Mouse (Mus musculus) MEL (cell line): ENCODE measurements around the gene Ralgds. TPM values are rescaled to one million over a fixed set of nuclear protein-coding genes. Genes with fewer than 3 reads are reported as not detected.
A peak's percentile ranks its signal among the peaks of the same experiment; 100 is the strongest.

Experiments
- DNase-seq: peaks from one replicate; pipeline ENCODE4 v3.0.0; 2011; ENCODE audit warnings: low read depth, low spot score
- H3K27ac ChIP-seq: 2 replicates; pipeline ENCODE4 v1.5.1; 2012; ENCODE audit warnings: low read depth, mild to moderate bottlenecking, control low read depth, low read length, moderate library complexity; ENCODE audit not compliant: control insufficient read depth
- H3K27me3 ChIP-seq, 2 experiments: fragments of 150-350 bp in 1 of 2; sonication (generic) in 1 of 2; 2 replicates each; pipeline ENCODE4 v1.6.1; 2012; ENCODE audit warnings: low read length in 2 of 2, mild to moderate bottlenecking in 2 of 2, improper control_type of control experiment in 1 of 2, moderate library complexity in 1 of 2; ENCODE audit not compliant: insufficient read depth in 2 of 2, control insufficient read depth in 1 of 2
- H3K36me3 ChIP-seq, 2 experiments: 2 replicates each; pipeline ENCODE4 v1.6.1; 2012 to 2014; ENCODE audit warnings: low read length in 2 of 2, improper control_type of control experiment in 1 of 2, inconsistent platforms in 1 of 2, mild to moderate bottlenecking in 1 of 2; ENCODE audit not compliant: insufficient read depth in 2 of 2, control insufficient read depth in 1 of 2
- H3K4me1 ChIP-seq, 2 experiments: fragments of 150-350 bp in 1 of 2; sonication (generic) in 1 of 2; 2 replicates each; pipeline ENCODE4 v1.6.1; 2012; ENCODE audit warnings: low read length in 2 of 2, improper control_type of control experiment in 1 of 2, mild to moderate bottlenecking in 1 of 2; ENCODE audit not compliant: insufficient read depth in 2 of 2, control insufficient read depth in 1 of 2
- H3K4me3 ChIP-seq, 2 experiments: fragments of 150-350 bp in 1 of 2; sonication (generic) in 1 of 2; 2 replicates each; pipeline ENCODE4 v1.5.1; 2012; ENCODE audit warnings: low read depth in 2 of 2, low read length in 2 of 2, mild to moderate bottlenecking in 2 of 2, moderate library complexity in 2 of 2, control low read depth in 1 of 2, improper control_type of control experiment in 1 of 2; ENCODE audit not compliant: control insufficient read depth in 1 of 2, insufficient read depth in 1 of 2
- H3K79me2 ChIP-seq: 2 replicates; pipeline ENCODE4 v1.6.1; 2012; ENCODE audit warnings: mild to moderate bottlenecking, low read length, moderate library complexity; ENCODE audit not compliant: control insufficient read depth, poor library complexity, insufficient read depth
- H3K9ac ChIP-seq: 2 replicates; pipeline ENCODE4 v1.6.1; 2012; ENCODE audit warnings: low read depth, mild to moderate bottlenecking, control low read depth, low read length, moderate library complexity; ENCODE audit not compliant: control insufficient read depth, poor library complexity, severe bottlenecking
- H3K9me3 ChIP-seq: fragments of 150-350 bp; sonication (generic); replicated peaks from 2 replicates; pipeline ENCODE4 v1.6.1; 2012; ENCODE audit warnings: mild to moderate bottlenecking, low read length, improper control_type of control experiment, moderate library complexity; ENCODE audit not compliant: insufficient read depth
- BHLHE40 ChIP-seq: IDR thresholded peaks from 2 replicates; pipeline ENCODE4 v1.6.1; 2012; ENCODE audit warnings: low read depth, mild to moderate bottlenecking, inconsistent platforms, low read length, improper control_type of control experiment, borderline replicate concordance
- CHD1 ChIP-seq: IDR thresholded peaks from 2 replicates; pipeline ENCODE4 v1.6.1; 2012; ENCODE audit warnings: low read depth, mild to moderate bottlenecking, inconsistent platforms, low read length, improper control_type of control experiment
- CTCF ChIP-seq, 3 experiments: IDR thresholded peaks in 2 of 3; conservative IDR thresholded peaks in 1 of 3; 2 replicates each; pipeline ENCODE4 v1.5.1; 2011 to 2012; ENCODE audit warnings: low read length in 3 of 3, low read depth in 2 of 3, mild to moderate bottlenecking in 2 of 3, improper control_type of control experiment in 1 of 3, inconsistent platforms in 1 of 3, mixed read lengths in 1 of 3, moderate library complexity in 1 of 3; ENCODE audit not compliant: control insufficient read depth in 1 of 3, insufficient read depth in 1 of 3, poor library complexity in 1 of 3, severe bottlenecking in 1 of 3
- E2F4 ChIP-seq: IDR thresholded peaks from 2 replicates; pipeline ENCODE4 v1.6.1; 2011; ENCODE audit warnings: low read depth, low read length, improper control_type of control experiment, borderline replicate concordance
- ELF1 ChIP-seq: IDR thresholded peaks from 2 replicates; pipeline ENCODE4 v1.6.1; 2014; ENCODE audit warnings: low read depth, mild to moderate bottlenecking, inconsistent platforms, low read length, improper control_type of control experiment, moderate library complexity
- EP300 ChIP-seq, 2 experiments: IDR thresholded peaks; 2 replicates each; pipeline ENCODE4 v1.6.1; 2011; ENCODE audit warnings: improper control_type of control experiment in 2 of 2, low read length in 2 of 2, low read depth in 1 of 2, mild to moderate bottlenecking in 1 of 2
- ETS1 ChIP-seq: IDR thresholded peaks from 2 replicates; pipeline ENCODE4 v1.6.1; 2012; ENCODE audit warnings: low read depth, mild to moderate bottlenecking, inconsistent platforms, low read length, improper control_type of control experiment, moderate library complexity
- GABPA ChIP-seq: IDR thresholded peaks from 2 replicates; pipeline ENCODE4 v1.6.1; 2012; ENCODE audit warnings: low read depth, mild to moderate bottlenecking, inconsistent platforms, low read length, improper control_type of control experiment, moderate library complexity
- HCFC1 ChIP-seq: IDR thresholded peaks from 2 replicates; pipeline ENCODE4 v1.6.1; 2012; ENCODE audit warnings: low read depth, mild to moderate bottlenecking, inconsistent platforms, low read length, improper control_type of control experiment, moderate library complexity
- KAT2A ChIP-seq: conservative IDR thresholded peaks from 2 replicates; pipeline ENCODE4 v1.6.1; 2012; ENCODE audit warnings: low read depth, low read length, improper control_type of control experiment, inconsistent platforms
- MEF2A ChIP-seq: IDR thresholded peaks from 2 replicates; pipeline ENCODE4 v1.6.1; 2014; ENCODE audit warnings: low read depth, mild to moderate bottlenecking, inconsistent platforms, low read length, improper control_type of control experiment; ENCODE audit not compliant: poor library complexity, insufficient replicate concordance, severe bottlenecking; ENCODE audit errors: extremely low read depth
- NELFE ChIP-seq: IDR thresholded peaks from 2 replicates; pipeline ENCODE4 v1.6.1; 2011; ENCODE audit warnings: low read depth, low read length, improper control_type of control experiment
- POLR2AphosphoS2 ChIP-seq: IDR thresholded peaks from 2 replicates; pipeline ENCODE4 v1.6.1; 2011; ENCODE audit warnings: low read length, improper control_type of control experiment
- POLR2AphosphoS5 ChIP-seq: IDR thresholded peaks from 2 replicates; pipeline ENCODE4 v1.6.1; 2012; ENCODE audit warnings: low read depth, borderline replicate concordance, mild to moderate bottlenecking, inconsistent platforms, low read length, moderate library complexity, mixed read lengths
- RAD21 ChIP-seq: IDR thresholded peaks from 2 replicates; pipeline ENCODE4 v1.6.1; 2011; ENCODE audit warnings: mild to moderate bottlenecking, low read depth, low read length, improper control_type of control experiment
- RCOR1 ChIP-seq: IDR thresholded peaks from 2 replicates; pipeline ENCODE4 v1.6.1; 2012; ENCODE audit warnings: low read depth, mild to moderate bottlenecking, inconsistent platforms, low read length, improper control_type of control experiment
- SIN3A ChIP-seq: IDR thresholded peaks from 2 replicates; pipeline ENCODE4 v1.6.1; 2012; ENCODE audit warnings: low read length, improper control_type of control experiment, inconsistent platforms
- USF1 ChIP-seq: IDR thresholded peaks from 2 replicates; pipeline ENCODE4 v1.6.1; 2014; ENCODE audit warnings: low read depth, mild to moderate bottlenecking, inconsistent platforms, low read length, improper control_type of control experiment, moderate library complexity
- USF2 ChIP-seq, 2 experiments: IDR thresholded peaks; 2 replicates each; pipeline ENCODE4 v1.6.1; 2011 to 2012; ENCODE audit warnings: improper control_type of control experiment in 2 of 2, low read length in 2 of 2, borderline replicate concordance in 1 of 2, inconsistent platforms in 1 of 2, low read depth in 1 of 2, mild to moderate bottlenecking in 1 of 2; ENCODE audit not compliant: insufficient read depth in 1 of 2
- ZC3H11A ChIP-seq: IDR thresholded peaks from 2 replicates; pipeline ENCODE4 v1.6.1; 2012; ENCODE audit warnings: low read depth, mild to moderate bottlenecking, inconsistent platforms, low read length, improper control_type of control experiment
- ZKSCAN1 ChIP-seq: IDR thresholded peaks from 2 replicates; pipeline ENCODE4 v1.6.1; 2012; ENCODE audit warnings: low read depth, mild to moderate bottlenecking, inconsistent platforms, low read length, improper control_type of control experiment, moderate library complexity
- ZMIZ1 ChIP-seq: IDR thresholded peaks from 2 replicates; pipeline ENCODE4 v1.6.1; 2012; ENCODE audit warnings: low read depth, mild to moderate bottlenecking, inconsistent platforms, low read length, improper control_type of control experiment, moderate library complexity
- polyA plus RNA-seq, 2 experiments: library from polyadenylated mRNA; stranded (reverse) in 1 of 2; unstranded in 1 of 2; fragments of >175 nt in 1 of 2; fragments of >200 nt in 1 of 2; gene quantifications; 2 replicates each; pipeline versions ENCODE4 v1.2.1 to v1.2.4; 2012; ENCODE audit warnings: low replicate concordance in 2 of 2, low read depth in 1 of 2; ENCODE audit not compliant: insufficient read length in 2 of 2, insufficient read depth in 1 of 2, missing spikeins in 1 of 2
- total RNA-seq: library from RNA; depleted of rRNA; stranded (reverse); fragments of 300-350 nt; gene quantifications from 2 replicates; pipeline ENCODE4 v1.2.3, GENCODE M21; 2012

The Ralgds gene
- total and polyA plus RNA-seq, 3 experiments, result 4.7 to 11.0 TPM; not detected in 1

DNA sequence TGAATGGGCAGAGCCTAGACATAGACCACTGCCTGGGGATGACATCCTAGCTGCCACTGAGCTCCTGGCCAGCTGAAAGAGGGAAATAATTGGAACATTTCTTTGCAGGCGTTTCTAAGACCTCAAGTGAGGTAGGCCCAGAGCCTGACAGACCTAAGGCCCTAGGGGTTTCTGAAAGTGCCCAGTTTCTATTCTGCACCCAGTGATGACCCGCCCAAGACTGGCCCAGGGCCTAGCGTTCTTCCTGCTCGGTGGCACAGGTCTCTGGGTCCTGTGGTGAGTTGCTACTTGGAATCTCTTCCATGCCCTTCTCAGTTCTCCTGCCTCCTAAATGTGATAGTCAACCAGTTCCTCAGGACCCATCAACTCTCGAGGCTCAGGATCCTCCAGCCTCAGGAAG is 15.4 kb upstream of the Ralgds start:
- Histone ChIP-seq H3K27me3 (peaks cover 0 to 3% of the 10 kb centered on the region in 2 experiments; a peak in 2 of 4 replicates), H3K36me3 (peaks cover 0 to 5% of the 10 kb centered on the region in 2 experiments; a peak in 1 of 4 replicates), H3K9me3 (no peaks in the 10 kb centered on the region), H3K9ac (no peak overlapping the region), H3K4me3 (no peak overlapping the region), H3K4me1 (peaks cover 5% of the 10 kb centered on the region in 2 experiments; a peak in 3 of 4 replicates), H3K27ac (no peak overlapping the region), H3K79me2 (no peaks in the 10 kb centered on the region)
- no peak for TF ChIP-seq ETS1
- TF ChIP-seq SIN3A, result no peak
- no peak for TF ChIP-seq BHLHE40
- TF ChIP-seq USF2 (IDR thresholded peaks at IDR 0.05; ENCODE audit: borderline replicate concordance in 1 of 2, insufficient read depth in 1 of 2, low read depth in 1 of 2, low read length in 2 of 2), result no peak
- no peak for TF ChIP-seq HCFC1
- no peak for TF ChIP-seq RCOR1
- TF ChIP-seq E2F4, result no peak
- no peak for TF ChIP-seq KAT2A
- TF ChIP-seq ZC3H11A, result no peak
- no peak for TF ChIP-seq ZMIZ1
- TF ChIP-seq RAD21, result no peak
- TF ChIP-seq POLR2AphosphoS5, result no peak
- no peak for TF ChIP-seq USF1
- no peak for DNase-seq

DNA sequence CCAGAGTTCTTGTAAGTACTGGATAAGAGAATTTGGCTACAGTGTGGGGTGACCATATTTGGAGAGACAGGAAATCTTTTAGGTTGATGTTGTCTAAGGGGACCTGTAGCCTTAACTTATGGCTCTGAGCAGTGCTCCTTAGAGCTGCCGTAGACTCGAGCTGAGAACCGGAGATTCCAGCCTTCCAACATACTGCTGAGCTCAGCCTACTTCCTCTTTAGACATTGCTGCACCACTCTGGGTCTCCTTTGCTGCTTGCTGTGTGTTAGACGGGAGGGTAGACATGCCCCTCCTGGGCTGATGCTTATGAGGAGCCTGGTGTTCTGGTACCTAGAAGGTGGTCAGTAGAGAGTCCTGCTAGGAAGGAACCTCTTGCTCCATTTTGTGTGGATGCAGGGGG is 14.5 kb upstream of the Ralgds start:
- peaks cover 2 to 8% of the 10 kb centered on the region in 2 experiments for H3K27me3 ChIP-seq
- H3K27ac ChIP-seq, result no peak overlapping the region
- peaks cover 0 to 5% of the 10 kb centered on the region in 2 experiments; a peak in 1 of 4 replicates for H3K36me3 ChIP-seq
- DNase-seq, result peak; percentile 56
- H3K79me2 ChIP-seq, result no peaks in the 10 kb centered on the region
- H3K4me3 ChIP-seq, result no peak overlapping the region
- no peak for TF ChIP-seq CHD1
- TF ChIP-seq MEF2A, result no peak
- no peak for TF ChIP-seq ELF1
- no peak for TF ChIP-seq POLR2AphosphoS2
- no peak for TF ChIP-seq USF2 (IDR thresholded peaks at IDR 0.05; ENCODE audit: borderline replicate concordance in 1 of 2, insufficient read depth in 1 of 2, low read depth in 1 of 2, low read length in 2 of 2)
- no peak for TF ChIP-seq RCOR1
- TF ChIP-seq ZC3H11A, result no peak
- no peak for TF ChIP-seq CTCF (IDR thresholded peaks at IDR 0.05 in 2 of 3, conservative IDR thresholded peaks at IDR 0.05 in 1 of 3; ENCODE audit: control insufficient read depth in 1 of 3, insufficient read depth in 1 of 3, low read depth in 2 of 3, low read length in 3 of 3, poor library complexity in 1 of 3, severe bottlenecking in 1 of 3)
- no peak for TF ChIP-seq ZKSCAN1
- TF ChIP-seq NELFE, result no peak
- no peak for TF ChIP-seq EP300 (IDR thresholded peaks at IDR 0.05; ENCODE audit: low read depth in 1 of 2, low read length in 2 of 2)
- no peak for TF ChIP-seq GABPA
- peaks cover 5% of the 10 kb centered on the region in 2 experiments; a peak in 3 of 4 replicates for H3K4me1 ChIP-seq
- no peaks in the 10 kb centered on the region for H3K9me3 ChIP-seq
- no peak overlapping the region; the same call in 1 of the 2 replicates for H3K9ac ChIP-seq
